Mouse (Mus musculus): Measurements from ENCODE around the gene Mcts1.

- TF ChIP-seq POLR2A (IDR thresholded peaks at IDR 0.05; ENCODE audit: control insufficient read depth, low read depth, low read length) = no peak
- TF ChIP-seq CTCF (IDR thresholded peaks at IDR 0.05; ENCODE audit: control insufficient read depth, insufficient read depth, insufficient replicate concordance, low read depth, low read length) = no peak
These were observed 17.1 kb upstream of the Mcts1 start for GRCm38 (mm10) chrX:38583261-38583660.

Measured in testis, adult 2 months (tissue).